In the genomic region with DNA sequence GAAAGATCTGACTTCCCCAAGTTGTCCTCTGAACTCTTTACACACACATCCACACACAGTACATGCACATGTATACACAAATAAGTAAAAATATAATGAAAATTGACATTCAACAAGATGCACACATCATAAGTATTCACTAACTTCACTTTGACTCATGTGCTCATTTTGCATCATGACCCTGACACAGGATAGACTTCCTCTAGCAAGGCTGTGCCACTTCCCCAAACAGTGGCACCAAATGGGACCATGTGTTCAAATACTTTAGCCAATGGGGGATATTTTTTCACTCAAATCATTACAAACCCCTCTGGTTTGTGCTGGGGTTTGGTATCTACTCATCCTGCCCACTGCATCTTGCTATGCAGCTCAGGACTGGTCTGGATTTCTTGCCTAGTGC, we compare ENCODE assay signal across 16 mouse cellular contexts. TPM values are rescaled to one million over a fixed set of nuclear protein-coding genes. Genes with fewer than 3 reads are reported as not detected.
A peak's percentile ranks its signal among the peaks of the same experiment; 100 is the strongest.
ATAC-seq lines count a peak whose summit lies in the region.
"Had no signal": no experiment of that assay in that cellular context is flagged by ENCODE, and none has a peak within 500 bp of the region (broad histone marks: within the 10 kb centered on the region; RNA-seq: fewer than 3 reads in every experiment).

No protein-coding gene starts in this region.

- ATAC-seq in granulocyte monocyte progenitor cell, adult 5-6 weeks (replicated peaks; ENCODE audit: poor library complexity, severe bottlenecking): peak; percentile 64
- ATAC-seq in megakaryocyte, adult 5-6 weeks (ENCODE audit: poor library complexity, severe bottlenecking): peak; percentile 72
- ATAC-seq in megakaryocyte progenitor cell, adult 5-6 weeks (replicated peaks; ENCODE audit: poor library complexity): peak; percentile 62
- peak; percentile 49 for ATAC-seq in monocyte, adult 5-6 weeks (replicated peaks; ENCODE audit: insufficient number of reproducible peaks, low FRiP score, low TSS enrichment, poor library complexity, severe bottlenecking)

RNA-seq across cellular contexts. Expression of a gene that starts 16.5 kb away (rescaled TPM):
- total RNA-seq in granulocyte monocyte progenitor cell, adult 5-6 weeks (2014; fragmentation: Nextera tagmentation): 11.8 and 14.1 TPM in 2 replicates
- 4.6 and 5.9 TPM in 2 replicates for total RNA-seq in granulocyte monocyte progenitor cell, adult 5-6 weeks (2017)
- 0.75 and 0.91 TPM in 2 replicates for total RNA-seq in megakaryocyte, adult 5-6 weeks (2015)
- 0.44 and 1.9 TPM in 2 replicates for total RNA-seq in megakaryocyte, adult 5-6 weeks (2017)
- total RNA-seq in megakaryocyte progenitor cell, adult 5-6 weeks (2015): not detected in 2 replicates
- total RNA-seq in megakaryocyte progenitor cell, adult 5-6 weeks (2017): 6.0 and 6.4 TPM in 2 replicates
- not detected in 3 replicates for total RNA-seq in monocyte, adult 5-6 weeks (2017)
- total RNA-seq: adrenal gland, adult 18-20 months; adrenal gland, adult 2 months; adrenal gland, adult 8-10 months; adrenal gland, postnatal 10 days; adrenal gland, postnatal 14 days; adrenal gland, postnatal 25 days; adrenal gland, postnatal 36 days; adrenal gland, postnatal 4 days; CH12.LX; ES-E14; G1E; MEL had no signal

RNA-seq across cellular contexts. Expression of a gene that starts 30.2 kb away (rescaled TPM):
- not detected in 2 replicates for total RNA-seq in granulocyte monocyte progenitor cell, adult 5-6 weeks (2014; fragmentation: Nextera tagmentation)
- total RNA-seq in granulocyte monocyte progenitor cell, adult 5-6 weeks (2017): not detected in 2 replicates
- total RNA-seq in megakaryocyte, adult 5-6 weeks (2015): not detected in 2 replicates
- not detected in 2 replicates for total RNA-seq in megakaryocyte, adult 5-6 weeks (2017)
- not detected in 2 replicates for total RNA-seq in megakaryocyte progenitor cell, adult 5-6 weeks (2015)
- total RNA-seq in megakaryocyte progenitor cell, adult 5-6 weeks (2017): not detected in 2 replicates
- total RNA-seq in monocyte, adult 5-6 weeks (2017): 3.1 to 6.7 TPM in 2 of 3 replicates, not detected in the other
- total RNA-seq: adrenal gland, adult 18-20 months; adrenal gland, postnatal 14 days; CH12.LX; MEL had no signal

RNA-seq across cellular contexts. Expression of a gene that starts 38.5 kb away (rescaled TPM):
- 482 and 536 TPM in 2 replicates for total RNA-seq in granulocyte monocyte progenitor cell, adult 5-6 weeks (2014; fragmentation: Nextera tagmentation)
- total RNA-seq in granulocyte monocyte progenitor cell, adult 5-6 weeks (2017): 929 and 969 TPM in 2 replicates
- 537 and 608 TPM in 2 replicates for total RNA-seq in megakaryocyte, adult 5-6 weeks (2015)
- 516 and 643 TPM in 2 replicates for total RNA-seq in megakaryocyte, adult 5-6 weeks (2017)
- 863 and 899 TPM in 2 replicates for total RNA-seq in megakaryocyte progenitor cell, adult 5-6 weeks (2015)
- 903 and 1,046 TPM in 2 replicates for total RNA-seq in megakaryocyte progenitor cell, adult 5-6 weeks (2017)
- total RNA-seq in monocyte, adult 5-6 weeks (2017): 766 to 836 TPM (median 784 TPM) in 3 replicates

RNA-seq across cellular contexts. Expression of a gene that starts 47.9 kb away (rescaled TPM):
- total RNA-seq in granulocyte monocyte progenitor cell, adult 5-6 weeks (2014; fragmentation: Nextera tagmentation): 44.9 and 48.5 TPM in 2 replicates
- total RNA-seq in granulocyte monocyte progenitor cell, adult 5-6 weeks (2017): 41.5 and 42.2 TPM in 2 replicates
- 31.4 and 37.1 TPM in 2 replicates for total RNA-seq in megakaryocyte, adult 5-6 weeks (2015)
- 31.0 and 31.2 TPM in 2 replicates for total RNA-seq in megakaryocyte, adult 5-6 weeks (2017)
- 45.2 and 58.1 TPM in 2 replicates for total RNA-seq in megakaryocyte progenitor cell, adult 5-6 weeks (2015)
- total RNA-seq in megakaryocyte progenitor cell, adult 5-6 weeks (2017): 34.9 and 46.6 TPM in 2 replicates
- total RNA-seq in monocyte, adult 5-6 weeks (2017): 15.4 to 26.5 TPM (median 20.1 TPM) in 3 replicates

Comparison
In these comparisons a context has a peak if more than half of its experiments do, and no peak if none do; other contexts are left out.
1. Peak in every context shown above with its lines: ATAC-seq.